Mouse (Mus musculus) megakaryocyte-erythroid progenitor cell, adult 5-6 weeks (primary cell): ENCODE results near the gene Camta1. TPM values are rescaled to one million over a fixed set of nuclear protein-coding genes. Genes with fewer than 3 reads are reported as not detected.

Experiments
- ATAC-seq: replicated peaks from 2 replicates; pipeline ENCODE4 v1.8.0; 2016; ENCODE audit warnings: mild to moderate bottlenecking, inconsistent platforms; ENCODE audit not compliant: severe bottlenecking, poor library complexity, low FRiP score, low TSS enrichment
- total RNA-seq, 2 experiments: library from RNA; stranded (forward) in 1 of 2; stranded (reverse) in 1 of 2; fragments of 200-1000, 215-1000 nt in 1 of 2; fragments of >200 nt in 1 of 2; fragmentation: Nextera tagmentation in 1 of 2; gene quantifications; 2 replicates each; pipeline ENCODE4 v1.2.3; 2014 to 2017

Gene Camta1
- total RNA-seq, 2 experiments from 2014 or later: 52.1 to 68.4 TPM

DNA sequence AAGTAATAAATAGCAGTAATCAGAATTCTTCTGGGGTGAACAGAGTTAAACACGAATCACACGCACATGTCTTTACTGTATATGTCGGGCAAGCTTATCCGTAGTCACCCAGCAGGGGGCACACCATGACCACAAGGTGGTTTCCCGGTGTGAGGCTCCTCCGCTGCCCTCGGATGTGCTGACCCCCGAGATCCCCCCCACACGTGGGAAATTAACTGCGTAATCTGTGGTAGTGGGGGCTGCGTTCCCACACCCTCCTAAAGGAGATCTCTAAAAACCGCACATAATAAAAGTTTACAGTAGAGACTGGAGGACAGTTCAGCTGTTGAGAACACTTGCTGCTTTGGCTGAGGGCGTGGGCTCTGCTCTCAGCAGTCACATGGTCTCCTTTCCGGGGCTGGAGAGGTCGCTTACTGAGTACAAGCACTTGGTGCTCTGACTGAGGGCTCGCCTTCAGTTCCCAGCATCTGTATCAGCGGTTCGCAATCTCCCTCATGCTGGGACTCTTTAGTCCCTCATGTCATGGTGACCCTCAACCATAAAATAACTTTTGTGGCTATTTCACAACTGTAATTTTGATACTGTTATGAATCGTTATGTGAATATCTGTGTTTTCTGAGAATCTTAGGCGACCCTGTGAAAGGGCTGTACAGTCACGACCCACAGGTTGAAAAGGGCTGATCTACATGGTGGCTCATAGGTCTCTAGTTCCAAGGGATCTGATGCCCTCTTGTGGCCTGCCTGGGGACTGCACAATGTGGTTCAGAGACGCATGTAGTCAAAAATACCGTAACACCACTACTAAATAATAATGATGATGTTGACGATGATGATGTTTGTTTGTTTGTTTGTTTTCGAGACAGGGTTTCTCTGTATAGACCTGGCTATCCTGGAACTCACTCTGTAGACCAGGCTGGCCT, 896.8 kb downstream of the Camta1 start:
- ATAC-seq: peak; percentile 89

- ATAC-seq: no peak
These were observed 898.0 kb downstream of the Camta1 start for GRCm38 (mm10) chr4:150963711-150964110.

- ATAC-seq: no peak
These were observed 899.4 kb downstream of the Camta1 start for GRCm38 (mm10) chr4:150962231-150962630.

- ATAC-seq: no peak
These were observed 903.1 kb downstream of the Camta1 start for GRCm38 (mm10) chr4:150958536-150958935.

GRCm38 (mm10) chr4:150957106-150957458, 904.6 kb downstream of the Camta1 start:
- ATAC-seq: no peak

GRCm38 (mm10) chr4:150956369-150957105, 905.1 kb downstream of the Camta1 start:
- no peak for ATAC-seq

DNA sequence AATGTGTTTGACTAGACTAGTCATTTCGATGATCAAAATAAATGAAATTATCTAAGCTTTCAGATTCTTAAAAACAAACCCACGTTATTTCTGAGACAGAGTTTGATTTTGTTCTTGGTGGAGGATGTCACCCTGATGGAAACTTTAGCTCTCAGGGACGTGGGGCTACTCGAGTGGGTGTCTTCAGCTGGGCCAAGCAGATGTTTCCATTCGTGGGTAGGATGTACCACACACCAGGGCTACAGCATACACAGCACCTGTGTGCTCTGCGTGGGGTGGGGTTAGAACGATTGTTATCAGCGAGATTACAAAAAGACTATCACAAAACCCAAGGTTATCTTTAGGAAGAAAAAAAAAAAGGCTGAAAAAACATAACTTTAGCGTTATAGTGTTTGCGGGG, 910.7 kb downstream of the Camta1 start:
- no peak for ATAC-seq

DNA sequence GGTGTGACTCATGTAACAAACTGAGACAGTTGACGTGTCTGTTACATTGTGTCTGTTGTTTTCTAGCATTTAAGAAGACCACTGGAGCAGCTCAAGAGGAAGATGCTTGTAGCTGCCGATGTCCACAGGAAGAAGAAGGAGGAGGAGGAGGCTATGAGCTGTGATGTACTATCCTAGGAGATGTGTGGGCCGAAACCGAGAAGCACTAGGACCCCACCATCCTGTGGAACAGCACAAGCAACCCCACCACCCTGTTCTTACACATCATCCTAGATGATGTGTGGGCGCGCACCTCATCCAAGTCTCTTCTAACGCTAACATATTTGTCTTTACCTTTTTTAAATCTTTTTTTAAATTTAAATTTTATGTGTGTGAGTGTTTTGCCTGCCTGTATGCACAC, 917.0 kb downstream of the Camta1 start:
- ATAC-seq: no peak

DNA sequence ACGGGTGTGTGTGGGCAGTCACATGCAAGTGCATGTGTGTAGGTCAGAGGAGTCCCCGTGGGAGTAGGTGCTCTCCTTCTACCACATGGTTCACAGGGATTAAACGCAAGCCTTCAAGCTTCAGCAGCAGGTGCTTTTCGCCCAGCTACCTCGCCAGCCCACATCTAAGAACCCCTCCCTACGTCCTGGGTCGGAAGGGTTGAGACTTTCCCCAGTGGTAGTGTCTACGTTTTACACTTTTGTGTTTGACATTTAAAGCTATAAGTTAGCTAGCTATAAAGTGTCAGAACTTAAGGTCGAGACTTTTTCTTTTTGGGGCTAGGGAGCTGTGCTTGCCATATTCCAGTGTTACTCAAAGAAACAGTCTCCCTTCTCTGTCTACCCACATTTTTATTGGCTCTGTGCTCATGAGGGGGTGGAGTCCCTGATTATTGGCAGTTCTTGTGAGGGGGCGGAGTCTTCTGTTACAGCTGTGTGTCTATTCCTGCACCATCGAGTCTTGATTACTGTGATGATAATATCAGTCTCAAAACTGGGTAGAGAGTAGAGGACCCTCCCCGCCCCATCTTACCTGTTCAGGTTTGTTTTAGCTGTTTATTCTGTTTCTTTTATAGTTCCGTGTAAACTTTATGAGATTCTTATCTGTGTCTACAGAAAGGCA, 921.6 kb downstream of the Camta1 start:
- no peak for ATAC-seq

GRCm38 (mm10) chr4:150938063-150938452, 923.6 kb downstream of the Camta1 start:
- no peak for ATAC-seq

DNA sequence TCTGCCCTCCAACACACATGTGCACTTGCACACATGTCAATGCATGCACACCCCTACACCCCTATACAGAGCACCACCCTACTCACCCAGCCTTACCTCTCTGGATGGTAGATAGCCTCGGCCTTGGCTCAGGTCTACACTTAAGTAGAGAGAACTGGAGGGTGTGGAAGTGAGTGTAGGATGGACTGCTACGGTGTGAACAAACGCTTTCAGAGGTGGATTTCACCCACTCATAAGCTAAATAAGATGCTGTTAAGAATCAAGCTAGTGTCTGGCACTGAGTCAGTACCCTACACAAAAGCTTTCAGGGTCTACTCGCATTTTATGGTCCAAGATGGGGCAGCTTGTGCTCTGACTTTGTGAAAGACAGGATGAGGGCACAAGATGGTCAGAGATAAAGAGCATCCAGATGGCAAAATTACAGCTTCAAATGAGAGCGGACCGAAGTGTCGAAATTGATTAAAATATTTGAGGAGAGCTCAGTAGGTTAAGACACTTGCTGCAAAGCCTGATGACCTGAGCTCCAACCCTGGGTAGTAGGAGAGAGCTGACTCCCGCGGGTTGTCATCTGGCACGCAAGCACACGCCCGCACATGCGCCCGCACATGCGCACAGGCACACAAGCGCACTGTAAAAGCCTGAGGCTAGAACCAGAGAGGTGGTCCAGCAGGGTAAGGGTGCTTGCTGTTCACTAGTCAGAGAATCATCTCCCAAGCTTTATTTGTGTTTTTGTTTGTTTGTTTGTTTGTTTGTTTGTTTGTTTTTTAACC, 924.2 kb downstream of the Camta1 start:
- no peak for ATAC-seq

DNA sequence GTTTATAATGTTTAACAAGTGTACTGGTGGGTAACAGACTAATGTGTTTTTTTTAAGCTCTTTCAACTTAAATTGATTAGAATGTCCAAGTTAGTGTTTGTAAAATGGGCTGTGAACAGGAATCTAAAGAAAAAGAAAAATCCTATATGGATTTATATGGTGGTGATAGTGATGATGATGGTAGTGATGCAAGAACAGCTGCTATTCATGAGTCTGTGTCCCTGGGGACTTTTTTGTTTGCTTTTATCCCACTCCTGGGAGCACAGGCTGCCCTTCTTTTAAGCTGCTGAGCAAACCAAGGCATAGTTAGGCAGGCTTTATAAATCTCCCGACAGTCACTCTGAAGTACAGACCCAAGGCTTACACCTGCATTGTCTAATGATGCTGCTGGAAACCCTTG, 928.2 kb downstream of the Camta1 start:
- ATAC-seq: no peak

DNA sequence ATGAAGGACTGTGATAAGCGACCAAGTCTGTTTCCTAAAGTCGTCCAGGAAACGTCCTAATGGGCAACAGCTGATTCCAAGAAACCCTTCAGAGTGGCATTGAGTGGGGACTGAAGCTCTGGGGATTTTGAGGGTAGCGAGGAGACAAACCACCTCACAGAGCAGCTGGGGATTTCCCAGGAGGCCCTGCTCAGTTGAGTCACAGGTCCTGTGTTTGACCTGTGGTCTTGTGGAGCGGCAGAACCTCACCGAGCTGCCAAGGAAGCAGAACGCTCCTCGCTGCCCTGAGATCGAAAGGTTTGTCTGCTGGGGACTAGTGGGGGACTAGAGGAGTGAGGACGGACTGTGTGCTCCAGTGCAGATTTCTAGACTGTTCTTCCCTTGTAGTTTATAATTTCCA, 933.9 kb downstream of the Camta1 start:
- ATAC-seq: no peak

GRCm38 (mm10) chr4:150926924-150927705, 934.6 kb downstream of the Camta1 start:
- no peak for ATAC-seq

- ATAC-seq: peak; percentile 40; the same call in 1 of the 2 replicates
These were observed 935.8 kb downstream of the Camta1 start for GRCm38 (mm10) chr4:150925923-150926322.

DNA sequence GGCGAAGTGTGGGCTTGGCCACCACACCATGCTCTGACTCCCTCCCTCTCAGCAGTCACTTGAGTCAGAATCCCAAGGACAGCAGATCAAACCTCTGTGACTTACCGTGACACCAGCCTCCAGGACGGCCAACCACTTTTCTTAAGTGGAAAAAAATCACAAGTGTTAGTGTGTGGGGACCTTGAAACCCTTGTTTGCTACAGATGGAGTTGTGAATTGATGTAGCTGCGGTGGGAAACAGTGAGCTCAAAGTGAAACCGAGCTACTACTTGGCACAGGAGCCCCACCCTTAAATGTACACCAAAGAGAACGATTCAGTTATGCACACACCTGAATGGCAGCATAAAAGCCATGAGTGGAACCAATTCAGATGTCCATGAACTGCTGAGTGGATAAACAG, 936.7 kb downstream of the Camta1 start:
- no peak for ATAC-seq

DNA sequence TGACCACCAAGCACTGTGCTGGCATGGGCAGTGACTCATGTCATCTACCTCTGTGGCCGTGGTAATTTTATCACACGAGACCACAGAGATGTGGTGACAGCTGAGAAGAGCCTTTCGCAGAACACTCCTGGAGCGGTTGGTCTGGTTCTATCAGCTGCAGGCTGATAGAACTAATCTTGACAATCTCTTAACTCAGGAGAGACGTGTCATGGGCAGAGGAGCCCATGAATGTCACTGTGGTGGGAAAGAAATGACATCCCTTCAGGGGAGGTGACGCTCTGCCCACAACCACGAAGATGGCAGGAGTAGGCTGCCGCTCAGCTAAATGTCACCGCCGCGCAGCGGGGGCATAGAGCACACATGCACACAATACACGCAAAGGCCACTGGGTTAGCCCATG, 937.4 kb downstream of the Camta1 start:
- peak; percentile 48 for ATAC-seq

- no peak for ATAC-seq
These were observed 940.5 kb downstream of the Camta1 start for GRCm38 (mm10) chr4:150921206-150921605.
